Mouse (Mus musculus): ENCODE data around the gene Poll. TPM values are rescaled to one million over a fixed set of nuclear protein-coding genes. Genes with fewer than 3 reads are reported as not detected.

Gene Poll
- total and polyA plus RNA-seq, 3 experiments: 7.6 to 15.9 (median 9.4) TPM

GRCm38 (mm10) chr19:45505446-45505845, 54.9 kb downstream of the Poll start:
- no peak for TF ChIP-seq POLR2AphosphoS5 (IDR thresholded peaks at IDR 0.05; ENCODE audit: insufficient replicate concordance, low read depth, low read length)
- H3K4me3 ChIP-seq (ENCODE audit: low read depth, low read length): no peak overlapping the region
- peaks cover 43% of the 10 kb centered on the region for H3K36me3 ChIP-seq (replicated peaks)

More at GRCm38 (mm10) chr19:45505446-45505845, 54.9 kb downstream of the Poll start:
- DNase-seq (ENCODE audit: low spot score) (no peak), ATAC-seq (ENCODE audit: extremely low read depth, insufficient number of reproducible peaks, low FRiP score, poor library complexity, severe bottlenecking) (no peak)
- Histone ChIP-seq H3K9me3 (replicated peaks) (no peaks in the 10 kb centered on the region), H3K27me3 (ENCODE audit: insufficient read depth, low read length) (no peaks in the 10 kb centered on the region), H3K4me1 (ENCODE audit: insufficient read depth, low read depth, low read length) (peaks cover 13% of the 10 kb centered on the region)

Other genes starting within 250 kb of the Poll start
- gene Btrc, start 196.8 kb downstream of the Poll start, total RNA-seq (2014; fragmentation: Nextera tagmentation): 59.1 and 83.6 TPM in 2 replicates
- gene Btrc, start 196.8 kb downstream of the Poll start, total RNA-seq (2017): 26.9 and 27.1 TPM in 2 replicates
- 7.7 and 11.4 TPM in 2 replicates for gene Btrc, start 196.8 kb downstream of the Poll start, polyA plus RNA-seq (2012)
- gene Gm17018, start 84 bp upstream of the Poll start, total RNA-seq (2014; fragmentation: Nextera tagmentation): 11.4 and 13.0 TPM in 2 replicates
- gene Gm17018, start 84 bp upstream of the Poll start, total RNA-seq (2017): 22.6 and 28.4 TPM in 2 replicates
- 19.5 and 27.2 TPM in 2 replicates for gene Gm17018, start 84 bp upstream of the Poll start, polyA plus RNA-seq (2012)
- gene Fbxw4, start 99.8 kb upstream of the Poll start, total RNA-seq (2014; fragmentation: Nextera tagmentation): 59.8 and 104 TPM in 2 replicates
- 9.4 and 9.9 TPM in 2 replicates for gene Fbxw4, start 99.8 kb upstream of the Poll start, total RNA-seq (2017)
- gene Fbxw4, start 99.8 kb upstream of the Poll start, polyA plus RNA-seq (2012): 49.8 and 52.2 TPM in 2 replicates
- not detected in 2 replicates for gene Fgf8, start 182.4 kb upstream of the Poll start, total RNA-seq (2014; fragmentation: Nextera tagmentation)
- gene Fgf8, start 182.4 kb upstream of the Poll start, total RNA-seq (2017): not detected in 2 replicates
- not detected in 2 replicates for gene Fgf8, start 182.4 kb upstream of the Poll start, polyA plus RNA-seq (2012)
- 66.5 and 68.4 TPM in 2 replicates for gene Npm3, start 189.1 kb upstream of the Poll start, total RNA-seq (2014; fragmentation: Nextera tagmentation)
- 61.5 and 78.8 TPM in 2 replicates for gene Npm3, start 189.1 kb upstream of the Poll start, total RNA-seq (2017)
- 164 and 170 TPM in 2 replicates for gene Npm3, start 189.1 kb upstream of the Poll start, polyA plus RNA-seq (2012)
- 175 and 192 TPM in 2 replicates for gene Mgea5, start 223.3 kb upstream of the Poll start, total RNA-seq (2014; fragmentation: Nextera tagmentation)
- gene Mgea5, start 223.3 kb upstream of the Poll start, total RNA-seq (2017): 247 and 283 TPM in 2 replicates
- gene Mgea5, start 223.3 kb upstream of the Poll start, polyA plus RNA-seq (2012): 66.4 and 74.3 TPM in 2 replicates